Comparison of ENCODE assay signal across 10 mouse cellular contexts in the genomic region with DNA sequence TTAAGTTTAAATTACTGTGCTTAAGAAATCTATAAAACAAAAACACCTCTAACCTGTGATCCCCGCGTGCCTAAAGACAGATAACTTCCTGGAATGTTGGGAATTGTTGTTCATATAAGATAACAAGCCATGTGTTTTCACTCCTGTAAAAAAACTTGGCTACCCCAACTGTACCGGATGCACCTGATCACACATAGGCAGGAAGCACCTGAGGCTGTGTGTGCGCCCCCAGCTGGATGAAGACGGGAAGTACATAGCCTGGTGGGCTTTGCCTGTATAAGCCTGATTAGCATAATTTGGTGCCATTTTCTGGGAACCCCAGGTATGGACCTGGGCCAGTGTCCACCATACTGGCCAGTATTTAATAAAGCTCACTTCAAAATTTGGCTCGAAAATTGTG. TPM values are rescaled to one million over a fixed set of nuclear protein-coding genes. Genes with fewer than 3 reads are reported as not detected.
DNase-seq lines count a peak whose midpoint lies in the region; ATAC-seq and TF ChIP-seq lines count a peak whose summit lies in the region.
"Had no signal": no experiment of that assay in that cellular context is flagged by ENCODE, and none has a peak within 500 bp of the region (broad histone marks: within the 10 kb centered on the region; RNA-seq: fewer than 3 reads in every experiment).

No protein-coding gene starts in this region.

- ATAC-seq in hematopoietic stem cell, adult 5-6 weeks (replicated peaks in 1 of 2; ENCODE audit: insufficient read depth in 1 of 2, low FRiP score in 2 of 2, low TSS enrichment in 1 of 2, low read depth in 1 of 2, poor library complexity in 2 of 2, severe bottlenecking in 2 of 2) = peak; percentile 80 to 84

- 31% methylated on average over 6 of the region's 6 CpGs for WGBS in lung, adult 2 months

- no peak overlapping the region for H3K27ac ChIP-seq in gastrocnemius, adult 2 months
- H3K27ac ChIP-seq: macrophage had no signal

- no peak overlapping the region for H3K4me3 ChIP-seq in gastrocnemius, adult 2 months
- H3K4me3 ChIP-seq in lung, adult 2 months (replicated peaks; ENCODE audit: extremely low read depth, low read depth, low read length) = no peak overlapping the region

- TF ChIP-seq CTCF in gastrocnemius, adult 2 months (IDR thresholded peaks at IDR 0.05) = peak; percentile 56
- TF ChIP-seq CTCF in lung, adult 2 months (IDR thresholded peaks at IDR 0.05; ENCODE audit: insufficient read depth, low read length) = peak; percentile 49

- DNase-seq in gastrocnemius, adult 2 months = no peak
- no peak for DNase-seq in gastrocnemius, adult 18-20 months (ENCODE audit: low spot score)
- DNase-seq in lung, adult 2 months = no peak
- DNase-seq in lung, postnatal 25 days (ENCODE audit: low spot score) = no peak
- DNase-seq in thymus, postnatal 14 days = peak; percentile 77
- DNase-seq in embryo, embryonic 9.5 days (ENCODE audit: extremely low spot score) = no peak
- DNase-seq in MN1 (ENCODE audit: low spot score) = no peak

- intact Hi-C loops in gastrocnemius, adult 2 months (cut with DNase I) = no loop called here

- peaks cover 32% of the 10 kb centered on the region for H3K4me1 ChIP-seq in lung, adult 2 months (ENCODE audit: control insufficient read depth, insufficient read depth, low read length)

- TF ChIP-seq POLR2A in lung, adult 2 months (IDR thresholded peaks at IDR 0.05; ENCODE audit: borderline replicate concordance, extremely low read depth, low read depth, low read length) = no peak

RNA-seq across cellular contexts. Expression of a gene that starts 19.3 kb away (rescaled TPM):
- total RNA-seq in gastrocnemius, adult 2 months (2021) = 10 to 100 TPM; 48.4 to 49.1 TPM
- 10 to 100 TPM; 43.4 to 47.5 TPM for total RNA-seq in gastrocnemius, adult 18-20 months (2021)
- 113 and 121 TPM in 2 replicates for polyA plus RNA-seq in lung, adult 2 months (2012; rRNA removed)
- 12.2 and 16.3 TPM in 2 replicates for total RNA-seq in hematopoietic stem cell, adult 5-6 weeks (2017)

RNA-seq across cellular contexts. Expression of a gene that starts 25.9 kb away (rescaled TPM):
- not detected for total RNA-seq in gastrocnemius, adult 2 months (2021)
- total RNA-seq in gastrocnemius, adult 18-20 months (2021) = not detected
- polyA plus RNA-seq in lung, adult 2 months (2012; rRNA removed) = 0.62 and 17.3 TPM in 2 replicates
- 0.44 TPM in 1 of 2 replicates, not detected in the other for total RNA-seq in hematopoietic stem cell, adult 5-6 weeks (2017)
- total RNA-seq: heart, adult 8-10 months had no signal
- polyA plus RNA-seq: macrophage had no signal

RNA-seq across cellular contexts. Expression of a gene that starts 33.5 kb away (rescaled TPM):
- under 1 TPM; 0.45 to 0.51 TPM for total RNA-seq in gastrocnemius, adult 2 months (2021)
- under 1 TPM; 0.43 to 0.71 TPM for total RNA-seq in gastrocnemius, adult 18-20 months (2021)
- polyA plus RNA-seq in lung, adult 2 months (2012; rRNA removed) = 4.3 and 5.0 TPM in 2 replicates
- total RNA-seq in hematopoietic stem cell, adult 5-6 weeks (2017) = 5.3 and 5.9 TPM in 2 replicates

RNA-seq across cellular contexts. Expression of a gene that starts 33.8 kb away (rescaled TPM):
- total RNA-seq in gastrocnemius, adult 2 months (2021) = 10 to 100 TPM; 73.4 to 74.2 TPM
- 10 to 100 TPM; 72.9 to 81.2 TPM for total RNA-seq in gastrocnemius, adult 18-20 months (2021)
- 99.2 and 132 TPM in 2 replicates for polyA plus RNA-seq in lung, adult 2 months (2012; rRNA removed)
- 35.4 and 44.9 TPM in 2 replicates for total RNA-seq in hematopoietic stem cell, adult 5-6 weeks (2017)

RNA-seq across cellular contexts. Expression of a gene that starts 35.4 kb away (rescaled TPM):
- 1 to 10 TPM; 6.2 to 9.9 TPM for total RNA-seq in gastrocnemius, adult 2 months (2021)
- 1 to 10 TPM; 9.0 to 9.4 TPM for total RNA-seq in gastrocnemius, adult 18-20 months (2021)
- 63.1 and 93.4 TPM in 2 replicates for polyA plus RNA-seq in lung, adult 2 months (2012; rRNA removed)
- 24.2 and 30.8 TPM in 2 replicates for total RNA-seq in hematopoietic stem cell, adult 5-6 weeks (2017)
